Mouse (Mus musculus): ENCODE results near the gene Isca1. TPM values are rescaled to one million over a fixed set of nuclear protein-coding genes. Genes with fewer than 3 reads are reported as not detected.

Isca1 gene
- polyA plus RNA-seq, 1 experiment = 58.8 TPM

DNA sequence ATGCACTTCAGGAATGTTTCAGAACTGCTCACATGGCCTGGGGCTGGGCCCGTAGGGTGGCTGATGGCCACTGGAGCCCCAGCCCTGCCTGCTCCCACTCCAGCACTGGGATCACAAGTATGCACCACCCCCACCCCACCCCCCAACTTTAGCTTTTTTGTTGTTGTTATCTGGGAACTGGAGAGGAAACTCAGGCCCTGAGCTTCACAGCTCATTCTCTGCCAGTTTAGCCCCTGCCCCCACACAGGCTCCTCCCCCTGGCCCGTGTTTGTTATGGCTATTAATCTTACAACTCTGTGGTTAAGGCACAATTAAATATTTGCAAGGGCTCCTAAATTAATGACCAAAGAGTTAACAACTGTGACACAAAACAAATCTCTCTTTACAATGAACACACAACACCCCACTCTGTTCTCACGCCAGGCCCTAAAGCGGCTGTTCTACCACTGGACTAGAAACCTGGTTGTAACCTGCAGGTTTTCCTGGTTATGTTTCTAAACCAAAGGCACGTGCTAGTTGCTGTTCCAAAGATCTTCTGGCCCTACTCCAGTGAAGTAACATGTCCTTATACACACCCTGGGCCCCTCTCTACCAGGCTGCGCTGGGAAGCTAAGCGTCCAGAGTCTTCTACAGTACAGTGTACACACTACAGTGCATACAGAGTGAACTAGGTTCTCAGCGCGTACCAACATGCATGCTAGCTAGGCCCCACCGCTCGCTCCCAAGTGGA lies 2.7 kb downstream of the Isca1 start:
- no peak overlapping the region for H3K4me3 ChIP-seq

GRCm38 (mm10) chr13:59762791-59763190 lies 6.8 kb downstream of the Isca1 start:
- no peak overlapping the region for H3ac ChIP-seq (ENCODE audit: control insufficient read depth, insufficient read length)
- H3K27me3 ChIP-seq (ENCODE audit: control insufficient read depth, insufficient read depth, insufficient read length) = no peaks in the 10 kb centered on the region
- no peak overlapping the region for H3K4me3 ChIP-seq
- peaks cover 26% of the 10 kb centered on the region for H3K36me3 ChIP-seq (ENCODE audit: control insufficient read depth, insufficient read depth)
- no peak for TF ChIP-seq TCF3 (IDR thresholded peaks at IDR 0.05; ENCODE audit: insufficient read length, low read depth)
- TF ChIP-seq CEBPB (IDR thresholded peaks at IDR 0.05; ENCODE audit: insufficient read depth, poor library complexity, severe bottlenecking) = no peak
- no peak for TF ChIP-seq USF1 (IDR thresholded peaks at IDR 0.05; ENCODE audit: low read depth)
- no peak for TF ChIP-seq REST (IDR thresholded peaks at IDR 0.05; ENCODE audit: insufficient read depth, insufficient read length)
- TF ChIP-seq POLR2AphosphoS2 (IDR thresholded peaks at IDR 0.05; ENCODE audit: insufficient read length, low read depth) = no peak
- no peak for TF ChIP-seq E2F4 (IDR thresholded peaks at IDR 0.05; ENCODE audit: insufficient read depth)
- TF ChIP-seq TCF12 (IDR thresholded peaks at IDR 0.05; ENCODE audit: insufficient read depth, poor library complexity, severe bottlenecking) = no peak
- no peak for TF ChIP-seq SRF (IDR thresholded peaks at IDR 0.05; ENCODE audit: control insufficient read depth, insufficient read length, low read depth)
- TF ChIP-seq MYOD1 (IDR thresholded peaks at IDR 0.05; ENCODE audit: control insufficient read depth in 1 of 3, insufficient read length in 2 of 3, low read depth in 2 of 3) = no peak
- no peak for TF ChIP-seq MYOG (IDR thresholded peaks at IDR 0.05; ENCODE audit: control insufficient read depth in 1 of 3, insufficient read depth in 1 of 3, insufficient read length in 2 of 3, low read depth in 2 of 3)
- no peak for TF ChIP-seq MAX (IDR thresholded peaks at IDR 0.05; ENCODE audit: low read depth)
- no peak for TF ChIP-seq POLR2A (IDR thresholded peaks at IDR 0.05; ENCODE audit: insufficient read length, low read depth)
- H3K4me2 ChIP-seq (ENCODE audit: low read depth) = no peak overlapping the region
- peaks cover 45% of the 10 kb centered on the region for H3K79me2 ChIP-seq (ENCODE audit: control insufficient read depth, insufficient read depth)

More for the DNA sequence above, 2.7 kb downstream of the Isca1 start:
- Histone ChIP-seq H3K79me2 (ENCODE audit: control insufficient read depth, insufficient read depth) (peaks cover 58% of the 10 kb centered on the region), H3K36me3 (ENCODE audit: control insufficient read depth, insufficient read depth) (peaks cover 8% of the 10 kb centered on the region), H3K4me2 (ENCODE audit: low read depth) (no peak overlapping the region), H3ac (ENCODE audit: control insufficient read depth, insufficient read length) (no peak overlapping the region), H3K27me3 (ENCODE audit: control insufficient read depth, insufficient read depth, insufficient read length) (no peaks in the 10 kb centered on the region)
- no peak for TF ChIP-seq REST (IDR thresholded peaks at IDR 0.05; ENCODE audit: insufficient read depth, insufficient read length)
- no peak for TF ChIP-seq MYOD1 (IDR thresholded peaks at IDR 0.05; ENCODE audit: control insufficient read depth in 1 of 3, insufficient read length in 2 of 3, low read depth in 2 of 3)
- TF ChIP-seq E2F4 (IDR thresholded peaks at IDR 0.05; ENCODE audit: insufficient read depth) = no peak
- no peak for TF ChIP-seq TCF12 (IDR thresholded peaks at IDR 0.05; ENCODE audit: insufficient read depth, poor library complexity, severe bottlenecking)
- no peak for TF ChIP-seq CEBPB (IDR thresholded peaks at IDR 0.05; ENCODE audit: insufficient read depth, poor library complexity, severe bottlenecking)

- peaks cover under 1% of the 10 kb centered on the region for H3K79me2 ChIP-seq (ENCODE audit: control insufficient read depth, insufficient read depth)
- no peak overlapping the region for H3ac ChIP-seq (ENCODE audit: control insufficient read depth, insufficient read length)
- TF ChIP-seq REST (IDR thresholded peaks at IDR 0.05; ENCODE audit: insufficient read depth, insufficient read length) (no peak), USF1 (IDR thresholded peaks at IDR 0.05; ENCODE audit: low read depth) (no peak), CEBPB (IDR thresholded peaks at IDR 0.05; ENCODE audit: insufficient read depth, poor library complexity, severe bottlenecking) (no peak), MYOG (IDR thresholded peaks at IDR 0.05; ENCODE audit: control insufficient read depth in 1 of 3, insufficient read depth in 1 of 3, insufficient read length in 2 of 3, low read depth in 2 of 3) (no peak), TCF12 (IDR thresholded peaks at IDR 0.05; ENCODE audit: insufficient read depth, poor library complexity, severe bottlenecking) (no peak)
- H3K4me2 ChIP-seq (ENCODE audit: low read depth) = no peak overlapping the region
- H3K36me3 ChIP-seq (ENCODE audit: control insufficient read depth, insufficient read depth) = peaks cover 20% of the 10 kb centered on the region
- H3K4me3 ChIP-seq = no peak overlapping the region
- no peaks in the 10 kb centered on the region for H3K27me3 ChIP-seq (ENCODE audit: control insufficient read depth, insufficient read depth, insufficient read length)
Observed at GRCm38 (mm10) chr13:59756906-59757305, 12.7 kb downstream of the Isca1 start.

- no peaks in the 10 kb centered on the region for H3K79me2 ChIP-seq (ENCODE audit: control insufficient read depth, insufficient read depth)
- H3K36me3 ChIP-seq (ENCODE audit: control insufficient read depth, insufficient read depth) = no peaks in the 10 kb centered on the region
- H3ac ChIP-seq (ENCODE audit: control insufficient read depth, insufficient read length) = no peak overlapping the region
- TF ChIP-seq E2F4 (IDR thresholded peaks at IDR 0.05; ENCODE audit: insufficient read depth) (no peak), POLR2AphosphoS2 (IDR thresholded peaks at IDR 0.05; ENCODE audit: insufficient read length, low read depth) (no peak), REST (IDR thresholded peaks at IDR 0.05; ENCODE audit: insufficient read depth, insufficient read length) (no peak), MAX (IDR thresholded peaks at IDR 0.05; ENCODE audit: low read depth) (no peak), POLR2A (IDR thresholded peaks at IDR 0.05; ENCODE audit: insufficient read length, low read depth) (no peak)
- no peaks in the 10 kb centered on the region for H3K27me3 ChIP-seq (ENCODE audit: control insufficient read depth, insufficient read depth, insufficient read length)
- H3K4me2 ChIP-seq (ENCODE audit: low read depth) = no peak overlapping the region
- no peak overlapping the region for H3K4me3 ChIP-seq
Observed at GRCm38 (mm10) chr13:59750310-59750709, 19.3 kb downstream of the Isca1 start.

DNA sequence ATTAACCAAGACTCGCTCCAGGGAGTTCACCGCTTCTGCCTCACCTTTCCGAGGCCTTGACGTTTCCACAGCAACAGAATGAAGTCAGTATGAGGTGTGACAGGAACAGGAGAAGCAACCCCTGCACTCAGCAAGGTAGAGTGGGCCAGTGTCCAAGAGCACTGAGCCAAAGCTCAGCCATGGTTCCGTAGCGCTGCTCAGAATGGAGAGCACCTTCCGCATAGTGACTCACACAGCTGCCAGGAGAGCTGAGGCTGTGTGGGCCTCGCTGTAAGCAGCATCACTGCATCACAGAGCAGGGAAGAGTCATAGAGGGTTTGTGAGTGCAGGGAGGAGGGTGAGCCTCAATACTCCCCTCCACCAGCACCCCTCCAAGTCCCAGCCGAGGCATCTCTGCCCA lies 22.9 kb downstream of the Isca1 start, which contains the start of gene 1700014D04Rik:
1700014D04Rik (minus strand) TSS at position 42 of the 400 bp plus-strand sequence.
- TF ChIP-seq SRF (IDR thresholded peaks at IDR 0.05; ENCODE audit: control insufficient read depth, insufficient read length, low read depth) (no peak), TCF3 (IDR thresholded peaks at IDR 0.05; ENCODE audit: insufficient read length, low read depth) (no peak), POLR2A (IDR thresholded peaks at IDR 0.05; ENCODE audit: insufficient read length, low read depth) (no peak), REST (IDR thresholded peaks at IDR 0.05; ENCODE audit: insufficient read depth, insufficient read length) (no peak), MYOD1 (IDR thresholded peaks at IDR 0.05; ENCODE audit: control insufficient read depth in 1 of 3, insufficient read length in 2 of 3, low read depth in 2 of 3) (no peak), MAX (IDR thresholded peaks at IDR 0.05; ENCODE audit: low read depth) (no peak), E2F4 (IDR thresholded peaks at IDR 0.05; ENCODE audit: insufficient read depth) (no peak), USF1 (IDR thresholded peaks at IDR 0.05; ENCODE audit: low read depth) (no peak), MYOG (IDR thresholded peaks at IDR 0.05; ENCODE audit: control insufficient read depth in 1 of 3, insufficient read depth in 1 of 3, insufficient read length in 2 of 3, low read depth in 2 of 3) (no peak), POLR2AphosphoS2 (IDR thresholded peaks at IDR 0.05; ENCODE audit: insufficient read length, low read depth) (no peak), TCF12 (IDR thresholded peaks at IDR 0.05; ENCODE audit: insufficient read depth, poor library complexity, severe bottlenecking) (no peak), CEBPB (IDR thresholded peaks at IDR 0.05; ENCODE audit: insufficient read depth, poor library complexity, severe bottlenecking) (no peak)
- no peak within 1 kb of the TSS for H3ac ChIP-seq (ENCODE audit: control insufficient read depth, insufficient read length)
- no peak within 1 kb of the TSS for H3K4me3 ChIP-seq
- no peaks in the 10 kb centered on the region for H3K36me3 ChIP-seq (ENCODE audit: control insufficient read depth, insufficient read depth)
- no peaks in the 10 kb centered on the region for H3K27me3 ChIP-seq (ENCODE audit: control insufficient read depth, insufficient read depth, insufficient read length)
- no peak within 1 kb of the TSS for H3K4me2 ChIP-seq (ENCODE audit: low read depth)
- no peaks in the 10 kb centered on the region for H3K79me2 ChIP-seq (ENCODE audit: control insufficient read depth, insufficient read depth)
